Mouse (Mus musculus) heart, postnatal 36 days (tissue): ENCODE data around the gene Gyg. TPM values are rescaled to one million over a fixed set of nuclear protein-coding genes. Genes with fewer than 3 reads are reported as not detected.

Experiments used
- total RNA-seq, 2 experiments: library from RNA; stranded (reverse); gene quantifications; 2 replicates each; pipeline ENCODE4 v1.2.3; 2021

Gyg gene
- total RNA-seq, 2 experiments from 2014 or later: 151 to 158 TPM

Other genes starting within 250 kb of the Gyg start
- gene Cp, start 198.3 kb downstream of the Gyg start, total RNA-seq: 10 to 100 TPM; 31.6 to 39.3 TPM
- 1 to 10 TPM; 7.6 to 8.7 TPM for gene Hps3, start 120.0 kb downstream of the Gyg start, total RNA-seq
- 10 to 100 TPM; 13.5 to 14.7 TPM for gene Hltf, start 97.5 kb downstream of the Gyg start, total RNA-seq
- 1 to 10 TPM; 1.2 to 1.7 TPM for gene Cpa3, start 86.9 kb upstream of the Gyg start, total RNA-seq
- gene Cpb1, start 120.4 kb upstream of the Gyg start, total RNA-seq: not detected
- not detected for gene Agtr1b, start 211.9 kb upstream of the Gyg start, total RNA-seq